Mouse (Mus musculus) spleen, adult 2 months (tissue): ENCODE results near the gene Reep6.

Experiments
- CTCF ChIP-seq: fragments of 200-500 bp; IDR thresholded peaks from 2 replicates; pipeline ENCODE4 v1.5.1; 2011; ENCODE audit warnings: mild to moderate bottlenecking, inconsistent platforms; ENCODE audit not compliant: insufficient read depth, insufficient read length, insufficient replicate concordance; ENCODE audit errors: extremely low read depth
- POLR2A ChIP-seq: fragments of 200-500 bp; IDR thresholded peaks from 2 replicates; pipeline ENCODE4 v1.6.1; 2011; ENCODE audit warnings: low read depth, low read length, inconsistent platforms

DNA sequence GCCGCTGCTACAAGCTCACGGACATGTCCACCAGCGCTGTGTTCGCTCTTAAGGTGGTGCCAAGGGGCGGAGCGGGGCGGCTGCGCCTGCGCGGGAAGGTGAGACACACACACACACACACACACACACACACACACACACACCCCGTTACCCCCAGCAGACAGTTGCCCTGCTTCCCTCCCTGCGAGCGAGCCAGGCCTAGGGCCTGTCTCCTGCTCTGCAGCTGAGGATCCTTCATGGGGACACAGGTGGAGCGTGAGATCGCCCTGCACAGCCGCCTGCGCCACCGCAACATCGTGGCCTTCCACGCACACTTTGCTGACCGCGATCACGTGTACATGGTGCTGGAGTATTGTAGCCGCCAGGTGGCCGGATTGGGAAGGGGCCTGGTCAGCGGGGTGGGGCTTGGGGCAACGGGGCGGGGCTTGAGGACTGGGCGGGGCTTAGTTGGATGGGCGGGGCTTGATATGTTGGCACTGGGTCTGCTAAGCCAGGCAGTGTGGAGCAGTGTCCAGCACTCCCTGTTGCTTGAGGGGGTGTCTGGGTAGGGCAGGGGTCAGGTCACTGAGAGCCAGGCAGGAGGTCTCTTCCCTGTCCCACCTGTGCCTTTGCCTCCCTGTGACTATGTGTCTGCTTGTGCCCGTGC, 28.4 kb downstream of the Reep6 start:
- no peak for TF ChIP-seq CTCF
- TF ChIP-seq POLR2A, result no peak
